Mouse (Mus musculus) embryonic facial prominence, embryonic 14.5 days (tissue): ENCODE measurements at regions not wholly inside any gene's neighbourhood (a gene's known extent, or its start where the extent isn't known, plus 50 kb on each side); places are given as distances from the start of the nearest gene placed in this dataset.

Source experiments
- ATAC-seq: fragments of 200-750 bp; cut with Nextera tagmentation; 2 replicates; pipeline ENCODE4 v1.8.0; 2017; ENCODE audit warnings: low read depth, moderate number of reproducible peaks, moderate TSS enrichment
- DNase-seq: peaks from one replicate; pipeline ENCODE4 v3.0.0-alpha.2; 2015; ENCODE audit warnings: low spot score
- H3K27ac ChIP-seq: fragments of 300-500 bp; sonication (generic); replicated peaks from 2 replicates; pipeline ENCODE4 v1.5.1; 2014; ENCODE audit warnings: low read depth, mild to moderate bottlenecking, low read length, moderate library complexity
- H3K27me3 ChIP-seq: fragments of 300-500 bp; sonication (generic); replicated peaks from 2 replicates; pipeline ENCODE4 v1.6.1; 2014; ENCODE audit warnings: low read length; ENCODE audit not compliant: control insufficient read depth, insufficient read depth
- H3K36me3 ChIP-seq: fragments of 300-500 bp; sonication (generic); 2 replicates; pipeline ENCODE4 v1.6.1; 2014; ENCODE audit warnings: low read length, mixed read lengths; ENCODE audit not compliant: control insufficient read depth, insufficient read depth
- H3K4me1 ChIP-seq: fragments of 300-500 bp; sonication (generic); 2 replicates; pipeline ENCODE4 v1.6.1; 2014; ENCODE audit warnings: antibody characterized with exemption, low read length; ENCODE audit not compliant: control insufficient read depth, insufficient read depth
- H3K4me2 ChIP-seq: fragments of 300-500 bp; sonication (generic); 2 replicates; pipeline ENCODE4 v1.6.1; 2014; ENCODE audit warnings: low read depth, mild to moderate bottlenecking, low read length, moderate library complexity, mixed read lengths
- H3K4me3 ChIP-seq: fragments of 300-500 bp; sonication (generic); 2 replicates; pipeline ENCODE4 v1.5.1; 2014; ENCODE audit warnings: low read depth, mild to moderate bottlenecking, low read length
- H3K9ac ChIP-seq: fragments of 300-500 bp; sonication (generic); 2 replicates; pipeline ENCODE4 v1.6.1; 2014; ENCODE audit warnings: low read depth, mild to moderate bottlenecking, low read length, moderate library complexity, mixed read lengths
- H3K9me3 ChIP-seq: fragments of 300-500 bp; sonication (generic); 2 replicates; pipeline ENCODE4 v1.6.1; 2016; ENCODE audit warnings: low read length; ENCODE audit not compliant: control insufficient read depth
- WGBS: fragments of 180-500 bp; shearing (Covaris S2); extraction: QIAGEN DNeasy Blood & Tissue Kit; methylation state at CpG from one replicate; pipeline ENCODE4 v1.1.7; 2014; 5-methylcytosine and 5-hydroxymethylcytosine counted together

DNA sequence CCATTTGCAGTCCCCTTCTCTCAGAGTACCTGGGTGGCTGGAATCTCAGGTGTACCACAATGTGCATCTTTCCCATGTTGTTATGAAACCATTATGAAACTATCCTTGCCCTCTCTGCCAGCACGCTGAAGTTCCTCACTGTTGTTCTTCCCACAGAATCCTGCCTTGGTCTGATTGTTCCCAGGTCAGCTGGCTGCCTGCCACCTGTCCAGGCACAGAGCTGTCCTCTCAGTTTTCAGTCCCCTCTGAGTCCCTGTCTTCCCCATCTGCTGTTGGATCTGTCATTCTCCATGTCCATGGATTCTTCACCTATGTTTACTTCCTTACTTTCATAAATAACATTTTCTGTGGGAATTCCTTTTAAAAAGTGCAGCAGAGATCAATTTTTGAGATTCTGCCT is 81.3 kb upstream of the Lyplal1 start:
- DNase-seq = no peak
- no peak for ATAC-seq
- H3K4me2 ChIP-seq = no peak overlapping the region
- H3K36me3 ChIP-seq = no peaks in the 10 kb centered on the region
- no peaks in the 10 kb centered on the region for H3K27me3 ChIP-seq
- no peaks in the 10 kb centered on the region for H3K4me1 ChIP-seq
- H3K9ac ChIP-seq = no peak overlapping the region
- H3K27ac ChIP-seq = no peak overlapping the region
- H3K9me3 ChIP-seq = no peaks in the 10 kb centered on the region
- no peak overlapping the region for H3K4me3 ChIP-seq
- WGBS = 74% methylated on average over 1 of the region's 1 CpGs

DNA sequence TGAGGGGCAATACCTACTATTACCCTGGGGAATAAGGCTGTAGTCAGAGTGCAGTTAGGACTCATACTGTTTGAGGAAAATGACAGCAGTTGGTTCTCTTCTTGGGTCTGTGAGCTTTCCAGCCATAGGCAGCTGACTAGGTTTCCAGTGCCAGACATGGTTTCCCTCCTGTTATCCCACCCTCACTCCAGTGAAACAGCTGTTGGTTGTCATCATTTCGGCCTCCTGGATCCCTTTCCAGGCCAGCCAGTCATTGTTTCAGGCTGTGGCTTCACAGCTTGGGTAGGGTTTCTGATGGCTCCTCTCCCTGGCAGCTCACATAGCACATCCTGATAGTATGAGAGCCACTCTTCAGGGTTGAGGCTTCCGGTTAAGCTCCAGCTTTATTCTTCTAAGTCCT is 79.9 kb upstream of the Lyplal1 start:
- no peak overlapping the region for H3K4me2 ChIP-seq
- no peaks in the 10 kb centered on the region for H3K36me3 ChIP-seq
- H3K4me1 ChIP-seq = no peaks in the 10 kb centered on the region
- H3K27me3 ChIP-seq = no peaks in the 10 kb centered on the region
- DNase-seq = peak; percentile 67
- no peak overlapping the region for H3K9ac ChIP-seq
- ATAC-seq = 0 out of 2 replicates have a peak, but pooled peaks have one; percentile 30
- 78% methylated on average over 2 of the region's 2 CpGs for WGBS
- no peak overlapping the region for H3K27ac ChIP-seq
- no peaks in the 10 kb centered on the region for H3K9me3 ChIP-seq
- H3K4me3 ChIP-seq = no peak overlapping the region

DNA sequence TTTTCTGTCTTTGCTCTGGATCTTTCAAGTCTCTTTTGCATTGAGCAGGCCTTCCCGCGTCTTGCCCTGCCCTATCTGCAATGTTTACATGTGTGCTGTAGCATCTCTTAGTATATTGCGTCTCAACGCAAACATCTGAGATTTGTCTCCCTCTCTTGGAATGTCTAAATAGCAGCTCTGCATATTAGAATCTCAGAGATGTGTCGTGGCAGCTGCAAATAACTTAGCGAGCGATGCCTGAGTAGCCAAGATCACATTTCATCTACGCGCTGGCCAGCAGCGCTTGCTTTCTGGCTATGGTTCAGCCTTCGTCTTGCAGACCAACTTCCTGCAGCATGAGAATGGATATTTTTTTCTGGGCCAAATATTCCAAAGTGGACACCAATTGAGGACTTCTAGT is 72.3 kb upstream of the Lyplal1 start:
- H3K27ac ChIP-seq = peak overlapping the region; percentile 42; the same call in 1 of the 2 replicates
- WGBS = 28% methylated on average over 11 of the region's 11 CpGs
- H3K9ac ChIP-seq = no peak overlapping the region
- DNase-seq = peak; percentile 90
- no peaks in the 10 kb centered on the region for H3K36me3 ChIP-seq
- peak overlapping the region; percentile 10; the same call in 1 of the 2 replicates for H3K4me2 ChIP-seq
- peak; percentile 64; the same call in 1 of the 2 replicates for ATAC-seq
- no peaks in the 10 kb centered on the region for H3K9me3 ChIP-seq
- H3K27me3 ChIP-seq = no peaks in the 10 kb centered on the region
- no peak overlapping the region for H3K4me3 ChIP-seq
- H3K4me1 ChIP-seq = no peaks in the 10 kb centered on the region

DNA sequence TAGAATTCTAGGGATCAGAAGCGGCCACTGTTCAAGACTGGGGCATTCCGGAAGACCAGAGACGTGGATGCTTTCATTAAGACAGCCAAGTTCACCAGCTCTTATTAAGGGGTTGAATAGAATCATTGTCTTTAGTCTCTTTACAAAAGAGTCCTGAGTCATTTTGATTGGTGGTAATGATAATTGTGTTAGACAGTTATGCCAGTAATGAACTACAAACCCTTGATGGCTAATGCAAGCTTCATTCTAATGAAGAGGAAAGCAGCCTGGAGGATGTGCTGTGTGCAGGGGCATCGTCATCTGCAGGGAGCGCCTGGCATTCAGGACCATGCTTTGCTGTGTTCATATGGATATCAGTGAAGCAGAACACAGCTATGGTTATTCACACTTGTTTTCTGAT is 70.3 kb upstream of the Lyplal1 start:
- no peaks in the 10 kb centered on the region for H3K9me3 ChIP-seq
- no peaks in the 10 kb centered on the region for H3K36me3 ChIP-seq
- H3K4me1 ChIP-seq = 0 out of 2 replicates have a peak, but pooled peaks cover 5% of the 10 kb centered on the region
- no peak overlapping the region for H3K4me3 ChIP-seq
- ATAC-seq = peak; percentile 60; the same call in 1 of the 2 replicates
- no peak overlapping the region for H3K4me2 ChIP-seq
- H3K27ac ChIP-seq = no peak overlapping the region
- H3K27me3 ChIP-seq = no peaks in the 10 kb centered on the region
- H3K9ac ChIP-seq = no peak overlapping the region
- peak; percentile 61 for DNase-seq
- 80% methylated on average over 5 of the region's 5 CpGs for WGBS

DNA sequence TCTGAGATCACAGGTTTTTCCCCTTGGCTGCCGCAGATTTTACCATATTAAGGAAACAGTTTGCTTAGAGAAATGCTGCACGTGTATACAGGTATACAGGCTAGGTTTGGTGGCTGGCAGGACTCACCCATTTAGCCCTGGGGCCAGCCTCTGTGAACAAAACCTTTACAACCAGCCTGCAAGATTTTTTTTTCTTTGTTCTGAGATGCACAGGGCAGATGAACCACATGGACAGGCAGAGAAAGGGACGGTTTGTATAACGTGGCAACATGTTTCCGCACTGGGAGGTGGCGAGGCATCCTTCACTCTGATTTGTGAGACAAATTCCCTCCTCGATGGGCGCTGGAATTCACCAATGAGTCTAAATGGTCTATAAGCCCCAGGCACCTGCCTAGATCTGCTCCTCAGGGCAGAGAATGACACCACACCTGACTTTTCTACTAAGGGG is 66.1 kb upstream of the Lyplal1 start:
- Histone ChIP-seq H3K4me3 (no peak overlapping the region), H3K4me2 (peak overlapping the region; percentile 45), H3K36me3 (no peaks in the 10 kb centered on the region), H3K27ac (no peak overlapping the region), H3K9me3 (no peaks in the 10 kb centered on the region), H3K9ac (no peak overlapping the region), H3K27me3 (no peaks in the 10 kb centered on the region), H3K4me1 (0 out of 2 replicates have a peak, but pooled peaks cover 8% of the 10 kb centered on the region)
- 67% methylated on average over 8 of the region's 8 CpGs for WGBS
- DNase-seq = no peak
- 0 out of 2 replicates have a peak, but pooled peaks have one; percentile 13 for ATAC-seq

DNA sequence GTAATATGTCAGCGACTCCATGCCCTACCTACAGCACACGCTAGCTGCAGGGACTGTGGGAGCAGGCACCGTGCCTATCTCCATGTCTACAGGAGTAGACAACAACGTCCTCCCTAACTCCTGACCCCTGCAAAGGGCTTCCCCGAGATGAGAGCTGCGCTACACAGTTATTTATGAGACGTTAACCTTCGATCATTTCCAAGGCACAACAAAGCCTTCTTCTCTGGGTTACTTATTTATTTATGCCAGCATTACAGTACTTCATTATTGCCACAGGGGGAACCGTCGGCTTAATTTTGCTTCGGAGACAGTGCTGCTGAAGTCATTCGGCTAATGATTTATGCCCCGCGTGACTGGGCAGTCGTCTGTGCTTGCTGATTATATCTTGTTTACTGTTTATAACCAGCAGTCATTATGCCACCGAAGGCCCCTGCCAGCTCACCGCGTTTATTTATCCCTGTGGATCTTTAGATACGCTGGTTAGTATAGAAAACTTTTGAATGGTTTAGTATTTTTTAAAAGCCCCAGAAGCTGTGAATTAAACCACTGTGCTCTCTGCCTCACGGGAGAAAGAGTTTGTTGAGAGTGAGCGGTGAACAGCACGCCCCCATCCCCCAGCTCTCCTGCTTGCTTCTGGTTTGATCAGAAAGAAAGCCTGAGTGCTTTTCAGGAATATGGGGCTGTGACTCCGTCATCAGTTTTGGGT is 65.5 kb upstream of the Lyplal1 start:
- Histone ChIP-seq H3K4me1 (0 out of 2 replicates have a peak, but pooled peaks cover 8% of the 10 kb centered on the region), H3K9me3 (no peaks in the 10 kb centered on the region), H3K27ac (no peak overlapping the region), H3K27me3 (no peaks in the 10 kb centered on the region), H3K4me2 (peak overlapping the region; percentile 45), H3K4me3 (peak overlapping the region; percentile 14; the same call in 1 of the 2 replicates), H3K36me3 (no peaks in the 10 kb centered on the region), H3K9ac (no peak overlapping the region; the same call in 1 of the 2 replicates)
- WGBS = 41% methylated on average over 23 of the region's 23 CpGs
- DNase-seq (peak; percentile 82), ATAC-seq (peak; percentile 68; the same call in 1 of the 2 replicates)

DNA sequence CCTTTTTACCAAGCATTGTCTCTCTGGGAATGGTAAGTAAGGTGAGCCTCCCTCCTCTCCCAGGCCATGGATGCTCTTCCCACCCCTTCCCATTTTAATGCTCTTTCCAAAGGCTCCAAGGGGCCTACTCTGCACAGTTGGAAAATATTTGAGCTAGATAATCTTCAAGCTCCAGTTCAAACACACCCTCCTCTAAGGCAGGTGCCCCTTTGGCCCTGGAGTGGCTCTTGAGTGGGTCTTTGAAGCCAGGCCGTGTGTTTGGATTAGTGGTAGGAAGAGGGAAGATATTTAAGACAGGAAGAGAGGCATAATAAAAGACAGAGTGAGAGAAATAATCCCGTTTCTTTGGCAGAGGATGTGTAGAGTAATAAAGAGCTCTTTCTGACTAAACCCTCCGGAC is 59.9 kb upstream of the Lyplal1 start:
- DNase-seq = no peak
- Histone ChIP-seq H3K4me2 (no peak overlapping the region), H3K4me1 (no peaks in the 10 kb centered on the region), H3K4me3 (no peak overlapping the region), H3K36me3 (no peaks in the 10 kb centered on the region), H3K27me3 (no peaks in the 10 kb centered on the region), H3K27ac (no peak overlapping the region), H3K9me3 (0 out of 2 replicates have a peak, but pooled peaks cover 4% of the 10 kb centered on the region), H3K9ac (no peak overlapping the region)
- 47% methylated on average over 3 of the region's 3 CpGs for WGBS
- ATAC-seq = no peak

DNA sequence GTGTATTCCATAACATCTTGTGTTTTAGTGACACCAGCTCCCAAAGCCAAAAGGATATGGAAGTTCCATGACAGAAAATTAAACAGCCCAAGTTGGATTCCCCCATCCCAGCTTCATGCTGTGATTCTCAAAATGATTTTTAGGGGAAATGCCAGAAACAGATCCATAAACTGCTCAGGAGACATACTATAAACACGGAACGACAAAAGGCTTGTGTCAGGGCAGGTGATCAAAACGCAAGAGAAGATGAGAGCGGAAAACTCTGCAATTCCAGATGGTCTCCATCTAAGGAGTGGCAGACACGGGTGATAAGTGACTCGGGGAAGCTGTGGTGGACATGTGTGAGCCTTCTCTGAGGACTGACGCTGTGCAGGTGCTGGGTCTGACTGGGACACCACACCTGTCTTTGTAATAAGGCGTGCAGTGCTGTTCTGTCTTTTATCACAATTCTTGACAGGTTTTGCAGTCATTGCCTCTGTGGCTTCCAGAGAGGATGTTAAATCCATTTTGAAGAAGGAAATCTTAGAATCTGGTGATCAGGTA is 56.4 kb upstream of the Lyplal1 start:
- Histone ChIP-seq H3K4me1 (no peaks in the 10 kb centered on the region), H3K4me3 (no peak overlapping the region), H3K27ac (no peak overlapping the region), H3K36me3 (no peaks in the 10 kb centered on the region), H3K4me2 (no peak overlapping the region), H3K9me3 (0 out of 2 replicates have a peak, but pooled peaks cover 4% of the 10 kb centered on the region), H3K27me3 (no peaks in the 10 kb centered on the region), H3K9ac (no peak overlapping the region)
- WGBS = 58% methylated on average over 8 of the region's 8 CpGs
- ATAC-seq = peak; percentile 62; the same call in 1 of the 2 replicates
- DNase-seq = no peak
